Mouse (Mus musculus): Measurements from ENCODE around the gene Igflr1. TPM values are rescaled to one million over a fixed set of nuclear protein-coding genes. Genes with fewer than 3 reads are reported as not detected.

Igflr1 gene
- 1.6 and 2.1 TPM in 2 replicates for polyA plus RNA-seq (2015; fragmentation: Nextera tagmentation; extraction: Ambion mirVana)

- Histone ChIP-seq H3K9ac (peak within 1 kb of the TSS; percentile 81), H3K9me3 (replicated peaks) (no peaks in the 10 kb centered on the region), H3K4me3 (replicated peaks) (peak within 1 kb of the TSS; percentile 83), H3K36me3 (peaks cover 55% of the 10 kb centered on the region), H3K27ac (no peak within 1 kb of the TSS), H3K4me1 (replicated peaks) (peaks cover 29% of the 10 kb centered on the region), H3K27me3 (no peaks in the 10 kb centered on the region), H3K4me2 (peak within 1 kb of the TSS; percentile 89)
- DNase-seq (no peak), ATAC-seq (ENCODE audit: low read depth) (no peak)
- WGBS (ENCODE audit: insufficient replicate concordance): 85% methylated on average over 12 of the region's 12 CpGs
Measured at GRCm38 (mm10) chr7:30564970-30565571, at the start of gene Igflr1. TSS of gene Igflr1 (plus strand) at chr7:30565427.

- Histone ChIP-seq H3K4me2 (no peak overlapping the region), H3K4me1 (replicated peaks) (no peaks in the 10 kb centered on the region), H3K27ac (no peak overlapping the region), H3K4me3 (replicated peaks) (no peak overlapping the region), H3K9me3 (replicated peaks) (no peaks in the 10 kb centered on the region), H3K9ac (no peak overlapping the region), H3K36me3 (peaks cover 2% of the 10 kb centered on the region; the same call in 1 of the 2 replicates), H3K27me3 (no peaks in the 10 kb centered on the region)
- ATAC-seq (ENCODE audit: low read depth) (no peak), DNase-seq (no peak)
- 39% methylated on average over 8 of the region's 8 CpGs for WGBS (ENCODE audit: insufficient replicate concordance)
Measured at GRCm38 (mm10) chr7:30518325-30518724, 46.9 kb upstream of the Igflr1 start.

GRCm38 (mm10) chr7:30520396-30520795, 44.8 kb upstream of the Igflr1 start:
- no peaks in the 10 kb centered on the region for H3K4me1 ChIP-seq (replicated peaks)
- DNase-seq (no peak), ATAC-seq (ENCODE audit: low read depth) (peak; percentile 25; the same call in 1 of the 2 replicates)
- H3K9me3 ChIP-seq (replicated peaks): no peaks in the 10 kb centered on the region
- no peak overlapping the region for H3K27ac ChIP-seq
- peaks cover 13% of the 10 kb centered on the region for H3K36me3 ChIP-seq
- H3K9ac ChIP-seq: no peak overlapping the region
- no peak overlapping the region for H3K4me2 ChIP-seq
- H3K27me3 ChIP-seq: no peaks in the 10 kb centered on the region
- H3K4me3 ChIP-seq (replicated peaks): no peak overlapping the region
- 66% methylated on average over 4 of the region's 4 CpGs for WGBS (ENCODE audit: insufficient replicate concordance)

- no peaks in the 10 kb centered on the region for H3K4me1 ChIP-seq (replicated peaks)
- H3K4me2 ChIP-seq: no peak overlapping the region
- H3K9ac ChIP-seq: no peak overlapping the region
- DNase-seq (no peak), ATAC-seq (ENCODE audit: low read depth) (no peak)
- peaks cover 15% of the 10 kb centered on the region for H3K36me3 ChIP-seq
- WGBS (ENCODE audit: insufficient replicate concordance): 80% methylated on average over 5 of the region's 5 CpGs
- H3K27ac ChIP-seq: no peak overlapping the region
- no peak overlapping the region for H3K4me3 ChIP-seq (replicated peaks)
- H3K9me3 ChIP-seq (replicated peaks): no peaks in the 10 kb centered on the region
- H3K27me3 ChIP-seq: no peaks in the 10 kb centered on the region
Measured at GRCm38 (mm10) chr7:30520856-30521255, 44.4 kb upstream of the Igflr1 start.

GRCm38 (mm10) chr7:30522871-30523270, 42.4 kb upstream of the Igflr1 start:
- ATAC-seq (ENCODE audit: low read depth) (no peak), DNase-seq (no peak)
- no peak overlapping the region for H3K4me3 ChIP-seq (replicated peaks)
- H3K4me1 ChIP-seq (replicated peaks): 0 out of 2 replicates have a peak, but pooled peaks cover 6% of the 10 kb centered on the region
- H3K27me3 ChIP-seq: no peaks in the 10 kb centered on the region
- H3K9me3 ChIP-seq (replicated peaks): no peaks in the 10 kb centered on the region
- peaks cover 34% of the 10 kb centered on the region for H3K36me3 ChIP-seq
- WGBS (ENCODE audit: insufficient replicate concordance): 76% methylated on average over 10 of the region's 10 CpGs
- H3K4me2 ChIP-seq: no peak overlapping the region
- no peak overlapping the region for H3K9ac ChIP-seq
- H3K27ac ChIP-seq: no peak overlapping the region

GRCm38 (mm10) chr7:30524487-30524886, 40.7 kb upstream of the Igflr1 start:
- H3K27me3 ChIP-seq: no peaks in the 10 kb centered on the region

GRCm38 (mm10) chr7:30525954-30526353, 39.3 kb upstream of the Igflr1 start:
- ATAC-seq (ENCODE audit: low read depth): no peak
- Histone ChIP-seq H3K4me3 (replicated peaks) (no peak overlapping the region), H3K4me1 (replicated peaks) (0 out of 2 replicates have a peak, but pooled peaks cover 6% of the 10 kb centered on the region), H3K4me2 (no peak overlapping the region), H3K27ac (no peak overlapping the region), H3K27me3 (no peaks in the 10 kb centered on the region), H3K9ac (no peak overlapping the region), H3K9me3 (replicated peaks) (no peaks in the 10 kb centered on the region), H3K36me3 (peaks cover 63% of the 10 kb centered on the region)
- DNase-seq: no peak
- 46% methylated on average over 10 of the region's 10 CpGs for WGBS (ENCODE audit: insufficient replicate concordance)

More at GRCm38 (mm10) chr7:30524487-30524886, 40.7 kb upstream of the Igflr1 start:
- Histone ChIP-seq H3K9ac (no peak overlapping the region), H3K27ac (no peak overlapping the region), H3K4me3 (replicated peaks) (no peak overlapping the region), H3K4me1 (replicated peaks) (0 out of 2 replicates have a peak, but pooled peaks cover 6% of the 10 kb centered on the region), H3K36me3 (peaks cover 51% of the 10 kb centered on the region), H3K4me2 (no peak overlapping the region), H3K9me3 (replicated peaks) (no peaks in the 10 kb centered on the region)
- 76% methylated on average over 6 of the region's 6 CpGs for WGBS (ENCODE audit: insufficient replicate concordance)
- DNase-seq (no peak), ATAC-seq (ENCODE audit: low read depth) (no peak)

GRCm38 (mm10) chr7:30526399-30526798, 38.8 kb upstream of the Igflr1 start:
- ATAC-seq (ENCODE audit: low read depth) (no peak), DNase-seq (no peak)
- Histone ChIP-seq H3K27me3 (no peaks in the 10 kb centered on the region), H3K4me2 (no peak overlapping the region), H3K36me3 (peaks cover 68% of the 10 kb centered on the region), H3K27ac (no peak overlapping the region), H3K9ac (no peak overlapping the region), H3K9me3 (replicated peaks) (no peaks in the 10 kb centered on the region), H3K4me3 (replicated peaks) (no peak overlapping the region), H3K4me1 (replicated peaks) (peaks cover 9% of the 10 kb centered on the region; the same call in 1 of the 2 replicates)
- 59% methylated on average over 17 of the region's 17 CpGs for WGBS (ENCODE audit: insufficient replicate concordance)

- DNase-seq: no peak
- peaks cover 15% of the 10 kb centered on the region for H3K4me1 ChIP-seq (replicated peaks)
- no peaks in the 10 kb centered on the region for H3K9me3 ChIP-seq (replicated peaks)
- no peaks in the 10 kb centered on the region for H3K27me3 ChIP-seq
- no peak overlapping the region for H3K9ac ChIP-seq
- no peak for ATAC-seq (ENCODE audit: low read depth)
- 82% methylated on average over 14 of the region's 14 CpGs for WGBS (ENCODE audit: insufficient replicate concordance)
- H3K27ac ChIP-seq: no peak overlapping the region
- no peak overlapping the region for H3K4me3 ChIP-seq (replicated peaks)
- no peak overlapping the region for H3K4me2 ChIP-seq
- peaks cover 74% of the 10 kb centered on the region for H3K36me3 ChIP-seq
Measured at GRCm38 (mm10) chr7:30526981-30527380, 38.2 kb upstream of the Igflr1 start.

- 68% methylated on average over 9 of the region's 9 CpGs for WGBS (ENCODE audit: insufficient replicate concordance)
- no peak for DNase-seq
- Histone ChIP-seq H3K4me2 (no peak overlapping the region), H3K27ac (no peak overlapping the region), H3K36me3 (peaks cover 60% of the 10 kb centered on the region), H3K4me1 (replicated peaks) (peaks cover 50% of the 10 kb centered on the region), H3K9me3 (replicated peaks) (no peaks in the 10 kb centered on the region), H3K4me3 (replicated peaks) (no peak overlapping the region), H3K9ac (no peak overlapping the region), H3K27me3 (no peaks in the 10 kb centered on the region)
- ATAC-seq (ENCODE audit: low read depth): no peak
Measured at GRCm38 (mm10) chr7:30531291-30531815, 33.9 kb upstream of the Igflr1 start.

- no peak overlapping the region for H3K4me3 ChIP-seq (replicated peaks)
- H3K27me3 ChIP-seq: no peaks in the 10 kb centered on the region
- H3K36me3 ChIP-seq: peaks cover 45% of the 10 kb centered on the region
- no peak overlapping the region for H3K4me2 ChIP-seq
- 73% methylated on average over 8 of the region's 8 CpGs for WGBS (ENCODE audit: insufficient replicate concordance)
- H3K4me1 ChIP-seq (replicated peaks): peaks cover 45% of the 10 kb centered on the region
- no peak overlapping the region for H3K9ac ChIP-seq
- no peak overlapping the region for H3K27ac ChIP-seq
- no peaks in the 10 kb centered on the region for H3K9me3 ChIP-seq (replicated peaks)
- no peak for ATAC-seq (ENCODE audit: low read depth)
- DNase-seq: no peak
Measured at GRCm38 (mm10) chr7:30532931-30533330, 32.3 kb upstream of the Igflr1 start.

All from liver, embryonic 13.5 days (tissue).